Mouse (Mus musculus): Measurements from ENCODE around the gene Sf3a3. TPM values are rescaled to one million over a fixed set of nuclear protein-coding genes. Genes with fewer than 3 reads are reported as not detected.

Gene Sf3a3
- 10 to 100 TPM; 15.5 to 17.3 (median 16.5) TPM for total RNA-seq (2022)

DNA sequence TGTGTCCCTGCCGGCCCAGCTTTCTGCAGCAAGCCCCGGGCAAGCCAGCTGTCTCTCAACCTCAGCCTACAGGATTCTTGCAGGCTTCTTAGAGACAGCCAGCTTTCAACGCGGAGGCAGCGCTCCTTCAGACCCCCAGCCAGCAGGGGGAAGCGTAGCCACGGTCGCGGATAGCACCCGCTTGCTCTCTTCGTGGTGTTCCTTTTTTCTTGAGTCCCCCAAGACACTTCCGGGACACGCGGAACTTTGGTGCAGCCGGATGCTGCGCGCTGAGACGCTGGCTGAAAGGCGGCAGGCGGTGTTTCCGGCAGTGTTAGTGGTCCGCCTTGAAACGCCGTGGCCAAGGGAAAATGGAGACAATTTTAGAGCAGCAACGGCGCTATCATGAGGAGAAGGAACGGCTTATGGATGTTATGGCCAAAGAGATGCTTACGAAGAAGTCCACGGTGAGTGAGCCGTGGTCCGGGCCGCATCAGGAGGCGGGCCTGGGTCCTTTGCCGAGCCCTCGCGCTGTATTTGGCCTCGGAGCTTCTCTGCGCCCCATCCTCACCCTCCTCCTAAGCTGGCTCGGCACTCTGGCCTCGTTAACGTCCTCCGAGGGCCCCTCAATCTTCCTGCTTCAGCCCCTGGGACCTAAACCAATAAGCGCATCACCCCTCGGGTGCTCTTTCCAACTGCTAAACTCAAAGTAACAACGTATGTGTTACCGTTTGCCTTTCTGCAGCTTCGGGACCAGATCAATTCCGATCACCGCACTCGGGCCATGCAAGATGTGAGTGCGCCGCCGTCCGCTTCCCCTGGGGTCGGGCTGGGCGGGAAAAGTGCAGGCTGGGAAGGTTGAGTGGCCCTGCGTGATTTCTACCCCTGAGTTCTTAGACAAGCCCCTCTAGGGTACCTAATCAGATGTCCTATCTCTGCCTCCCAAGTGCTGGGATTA is at the start of gene Sf3a3:
TSS of gene Sf3a3 (plus strand) at position 232 of the 937 bp plus-strand sequence.
- DNase-seq (ENCODE audit: low spot score), result peak; percentile 96

DNA sequence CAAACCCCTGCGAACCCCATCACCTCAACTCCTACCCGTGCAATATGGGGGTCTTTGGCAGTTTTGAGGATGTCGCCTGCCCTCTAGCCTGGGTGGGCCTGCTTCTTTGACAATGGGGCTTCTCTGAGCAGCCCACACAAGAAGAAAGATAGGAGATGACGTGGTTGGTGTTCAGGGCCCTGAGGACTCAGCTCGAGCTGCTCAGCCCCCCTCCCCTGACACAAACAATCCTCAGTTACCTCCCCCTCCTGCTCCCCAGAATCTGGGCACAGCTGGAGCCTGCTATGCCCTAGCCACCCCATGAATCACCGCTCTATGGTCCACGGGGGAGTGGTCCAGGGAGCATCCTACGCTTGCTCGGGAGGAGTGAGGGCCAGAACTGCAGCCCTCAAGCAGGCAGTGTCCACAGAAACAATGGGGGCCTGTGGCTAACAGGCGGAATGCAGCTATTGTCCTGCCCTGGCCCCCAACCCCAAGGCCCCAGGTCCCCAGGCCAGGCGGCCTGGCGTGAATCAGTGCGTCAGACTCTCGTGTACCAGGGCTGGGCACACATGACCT is 47.0 kb upstream of the Sf3a3 start:
- DNase-seq (ENCODE audit: low spot score), result no peak

DNA sequence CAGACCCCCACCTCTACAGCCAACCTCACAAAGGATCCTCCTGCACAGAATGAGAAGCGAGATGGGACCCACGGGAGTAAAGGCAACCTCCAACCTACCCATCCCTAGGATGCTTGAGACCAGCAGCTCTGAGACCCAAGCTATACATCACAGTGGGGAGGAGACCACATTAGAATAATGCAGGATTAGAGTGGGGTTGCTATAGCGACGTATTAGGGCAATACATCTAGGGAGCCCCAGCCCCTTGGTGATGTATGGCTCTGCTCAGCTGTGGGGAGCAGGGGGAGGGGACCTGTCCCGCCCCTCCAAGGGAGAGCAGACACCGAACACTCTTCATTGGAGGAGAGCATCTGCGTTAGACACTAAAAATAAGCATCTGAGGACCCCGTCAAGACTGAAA is 46.5 kb upstream of the Sf3a3 start:
- no peak for DNase-seq (ENCODE audit: low spot score)

DNA sequence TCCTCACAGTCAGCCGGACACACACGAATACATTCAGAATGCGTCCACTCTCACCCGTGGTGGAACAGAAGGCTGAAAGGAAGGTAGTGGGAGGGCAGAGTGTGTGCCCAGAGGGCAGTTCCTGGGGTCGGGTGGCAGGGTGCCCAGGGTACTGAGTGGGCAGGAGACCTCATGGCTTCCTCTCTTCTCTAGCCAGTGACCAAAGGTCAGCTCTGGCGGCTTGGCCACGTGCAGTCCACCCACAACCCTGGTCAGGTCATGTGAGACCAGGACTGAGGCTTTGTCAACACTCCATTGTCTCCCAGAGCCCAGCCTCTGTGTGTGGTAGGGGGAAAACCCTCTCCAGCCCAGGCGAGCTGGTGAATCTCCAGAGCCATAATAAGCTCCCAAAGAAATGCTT is 44.3 kb upstream of the Sf3a3 start:
- DNase-seq (ENCODE audit: low spot score), result no peak

DNA sequence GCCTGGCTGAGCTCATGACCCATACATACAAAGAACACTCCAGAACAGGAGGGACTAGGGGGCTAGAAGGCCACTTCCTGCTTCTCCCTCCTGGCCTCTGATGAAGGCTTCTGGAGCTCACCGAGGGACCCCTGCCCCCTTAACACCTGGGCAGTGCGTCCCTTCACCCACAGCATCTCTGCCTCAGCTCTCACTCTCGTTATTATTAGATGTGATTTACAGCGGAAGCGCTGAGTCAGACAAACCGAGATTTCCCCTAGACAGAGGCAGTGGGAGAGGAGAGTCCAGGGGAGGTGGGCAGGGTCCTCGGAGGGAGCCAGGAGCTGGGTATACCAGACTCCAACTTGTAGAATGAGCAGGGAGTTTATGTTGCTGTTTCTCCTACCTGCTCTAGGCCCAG is 43.0 kb upstream of the Sf3a3 start:
- no peak for DNase-seq (ENCODE audit: low spot score)

DNA sequence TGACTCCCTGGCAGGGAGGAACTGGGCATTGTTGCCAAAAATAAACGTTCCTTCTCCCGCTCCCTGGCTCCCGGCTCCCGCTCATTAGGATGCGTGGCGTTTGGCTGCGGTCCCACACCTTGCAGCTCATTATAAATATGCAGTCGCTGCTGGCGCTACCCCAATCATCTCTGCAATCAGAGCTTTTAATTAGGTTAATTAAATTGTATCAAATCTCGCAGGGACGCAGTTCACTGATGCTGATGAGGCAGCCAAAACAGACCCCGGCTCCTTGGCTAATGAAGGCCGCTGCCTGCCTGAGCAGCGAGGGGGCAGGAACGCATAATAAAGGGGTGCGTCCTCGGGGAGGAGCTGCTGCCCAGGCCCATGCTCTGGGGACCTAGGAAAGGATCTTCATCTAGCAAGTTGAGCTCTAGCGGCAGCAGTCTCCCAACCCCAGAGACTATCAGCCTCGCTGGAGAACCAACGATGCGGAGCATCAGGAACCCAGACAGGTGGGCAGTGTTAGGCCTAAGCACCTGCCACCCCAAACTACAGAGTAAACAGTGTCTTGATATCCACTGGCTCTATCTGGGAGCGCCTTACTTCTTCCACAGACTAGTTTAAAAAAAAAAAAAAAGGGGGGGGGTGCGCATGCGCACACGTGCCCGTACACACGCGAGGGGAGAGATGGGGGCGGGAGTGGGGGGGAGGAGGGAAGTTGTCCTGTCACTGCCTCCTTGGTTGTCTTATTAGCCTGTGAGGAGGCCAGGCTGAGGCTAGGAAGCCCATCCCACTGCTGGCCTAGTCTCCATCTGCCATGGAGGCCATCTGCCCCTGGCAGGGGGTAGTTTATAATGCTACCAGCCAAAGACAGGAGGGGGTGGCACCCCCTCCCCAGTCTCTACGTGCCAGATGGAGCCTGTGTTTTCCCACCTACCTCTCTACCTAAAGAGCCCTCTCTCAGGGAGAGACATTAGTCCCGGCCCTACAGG is 41.9 kb upstream of the Sf3a3 start:
- no peak for DNase-seq (ENCODE audit: low spot score)

DNA sequence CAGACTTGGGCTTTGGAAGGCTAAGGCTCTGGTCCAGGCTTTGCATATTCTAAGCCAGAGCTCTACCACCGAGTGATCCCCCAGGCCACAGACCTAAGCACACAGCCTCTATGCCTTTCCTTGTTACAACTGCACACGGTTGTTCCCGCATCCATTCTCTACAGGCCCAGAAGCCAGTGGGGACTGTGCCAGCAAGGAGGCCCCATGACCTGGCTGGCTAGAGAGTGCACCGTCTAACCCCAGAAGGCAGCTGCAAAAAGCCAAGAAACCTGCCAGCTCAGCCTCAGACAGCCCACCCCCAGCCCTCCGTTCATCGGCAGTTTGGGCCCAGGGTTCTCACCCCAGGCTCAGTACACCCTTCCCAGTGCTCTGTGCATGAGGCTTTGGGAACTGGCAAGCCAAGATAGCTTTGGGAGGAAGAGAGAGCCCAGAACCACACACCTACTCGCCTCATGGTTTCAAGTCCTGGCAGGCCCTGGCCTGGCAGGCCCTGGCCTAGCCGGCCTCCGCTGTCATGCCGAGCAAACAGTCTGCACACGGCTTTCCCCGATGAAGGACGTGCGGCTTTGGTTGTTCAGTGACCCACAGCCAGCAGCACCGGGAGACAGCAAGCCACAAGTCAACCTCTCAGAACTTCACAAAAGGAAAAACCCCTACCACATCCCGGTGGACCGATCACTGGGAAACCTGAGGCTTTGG is 40.1 kb upstream of the Sf3a3 start:
- no peak for DNase-seq (ENCODE audit: low spot score)

DNA sequence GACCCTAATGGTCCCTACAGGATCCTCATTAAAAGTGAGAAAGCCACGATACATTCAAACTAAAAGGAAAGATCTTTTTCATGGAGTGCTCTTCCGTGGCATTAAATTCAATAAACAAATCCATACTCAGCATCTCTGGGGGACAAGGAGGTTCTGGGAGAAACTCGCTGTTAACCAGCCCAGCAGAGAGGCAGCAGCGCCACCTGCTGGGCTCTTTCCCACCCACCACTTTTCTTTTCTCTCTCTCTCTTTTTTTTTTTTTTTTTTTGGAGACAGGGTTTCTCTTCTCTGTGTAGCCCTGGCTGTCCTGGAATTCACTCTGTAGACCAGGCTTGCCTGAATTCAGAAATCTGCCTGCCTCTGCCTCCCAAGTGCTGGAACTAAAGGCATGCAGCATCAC is 39.5 kb upstream of the Sf3a3 start:
- peak; percentile 23 for DNase-seq (ENCODE audit: low spot score)

DNA sequence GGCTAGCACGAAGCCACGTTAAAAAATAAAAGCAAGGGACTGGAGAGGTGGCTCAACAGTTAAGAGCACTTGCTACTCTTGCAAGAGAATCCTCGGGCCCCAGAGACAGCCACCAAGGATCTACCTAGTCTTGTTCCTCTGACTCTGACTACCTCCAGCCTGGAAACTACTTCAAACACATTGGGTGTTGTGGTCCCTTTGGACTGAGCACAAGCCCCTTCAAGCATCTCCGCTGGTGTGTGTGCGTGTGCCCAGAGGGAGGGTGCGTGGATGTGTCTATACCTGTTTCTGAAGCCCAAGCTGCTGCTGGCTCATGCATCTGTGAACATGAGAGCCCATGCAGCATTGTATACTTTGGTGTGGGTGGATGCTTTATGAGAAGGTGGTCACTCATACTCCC is 38.6 kb upstream of the Sf3a3 start:
- DNase-seq (ENCODE audit: low spot score), result no peak

DNA sequence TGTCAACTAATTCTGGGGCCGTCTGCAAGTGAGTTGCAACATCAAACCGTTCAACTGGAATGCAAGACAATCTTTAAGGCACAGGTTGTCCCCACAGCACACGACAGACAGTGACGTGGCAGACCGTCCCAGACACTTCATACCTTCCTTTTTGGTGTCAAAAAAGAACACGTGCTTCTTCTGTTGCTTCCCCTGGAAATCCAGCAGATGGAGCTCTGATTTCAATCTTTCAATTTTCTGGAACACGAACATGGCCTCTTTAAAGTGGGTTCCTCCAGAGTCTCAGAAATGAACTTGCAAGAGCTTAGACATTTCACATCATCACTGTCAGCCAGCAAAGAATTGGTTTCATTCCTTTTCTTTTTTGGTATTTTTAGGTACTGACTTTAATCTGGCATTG is 32.3 kb upstream of the Sf3a3 start:
- DNase-seq (ENCODE audit: low spot score), result peak; percentile 25

DNA sequence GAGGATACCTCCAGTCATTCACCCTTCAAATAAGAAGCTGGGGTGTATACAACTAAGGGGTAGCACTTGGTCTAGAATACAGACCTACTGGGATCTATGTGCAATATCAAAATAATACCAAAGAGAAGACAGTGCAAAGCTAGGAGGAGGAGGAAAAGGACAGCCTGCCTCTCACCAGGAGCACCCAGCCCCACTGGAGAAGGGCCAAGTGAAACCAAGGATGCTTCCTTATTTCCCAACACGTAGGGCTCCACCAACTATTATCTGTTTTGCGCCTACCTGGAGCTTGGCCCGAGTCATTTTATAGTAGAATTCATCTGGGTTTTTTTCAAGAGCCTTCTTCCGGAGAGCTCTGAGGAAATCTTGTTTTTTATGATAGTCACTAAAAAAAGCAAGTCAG is 31.1 kb upstream of the Sf3a3 start:
- DNase-seq (ENCODE audit: low spot score), result no peak

DNA sequence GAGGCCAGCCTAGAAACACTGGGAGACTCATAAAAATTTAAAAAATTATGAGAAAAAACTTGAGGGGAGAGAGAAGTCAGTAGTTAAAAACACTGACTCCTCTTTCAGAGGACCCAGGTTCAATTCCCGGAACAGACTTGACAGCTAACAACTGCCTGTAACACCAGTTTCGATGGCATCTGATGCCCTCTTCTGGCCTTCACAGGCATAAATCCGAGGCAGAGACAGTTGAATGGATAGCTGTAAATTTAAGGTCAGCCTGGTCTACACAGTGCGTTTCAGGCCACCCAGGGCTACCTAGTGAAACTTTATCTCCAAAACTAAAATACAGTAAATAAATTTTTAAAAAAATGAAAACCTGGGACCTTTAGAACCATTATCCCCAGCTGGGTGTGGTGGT is 29.6 kb upstream of the Sf3a3 start:
- no peak for DNase-seq (ENCODE audit: low spot score)

DNA sequence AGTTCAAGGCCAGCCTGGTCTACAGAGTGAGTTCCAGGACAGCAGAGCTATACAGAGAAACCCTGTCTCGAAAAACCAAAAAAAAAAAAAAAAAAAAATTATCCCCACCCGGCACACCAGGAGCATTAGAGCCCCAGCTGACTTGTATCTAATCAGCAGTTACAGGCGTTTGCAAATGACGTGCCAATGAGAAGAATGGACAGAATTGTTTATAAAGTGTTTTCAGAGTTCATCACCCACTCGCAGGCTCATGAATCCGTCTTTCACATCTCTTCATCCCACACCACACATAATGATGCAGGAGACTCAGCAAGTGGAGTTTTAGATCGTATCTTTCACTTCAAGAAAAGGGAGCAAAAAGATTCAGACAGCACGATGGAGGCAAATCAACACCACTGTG is 29.1 kb upstream of the Sf3a3 start:
- no peak for DNase-seq (ENCODE audit: low spot score)

DNA sequence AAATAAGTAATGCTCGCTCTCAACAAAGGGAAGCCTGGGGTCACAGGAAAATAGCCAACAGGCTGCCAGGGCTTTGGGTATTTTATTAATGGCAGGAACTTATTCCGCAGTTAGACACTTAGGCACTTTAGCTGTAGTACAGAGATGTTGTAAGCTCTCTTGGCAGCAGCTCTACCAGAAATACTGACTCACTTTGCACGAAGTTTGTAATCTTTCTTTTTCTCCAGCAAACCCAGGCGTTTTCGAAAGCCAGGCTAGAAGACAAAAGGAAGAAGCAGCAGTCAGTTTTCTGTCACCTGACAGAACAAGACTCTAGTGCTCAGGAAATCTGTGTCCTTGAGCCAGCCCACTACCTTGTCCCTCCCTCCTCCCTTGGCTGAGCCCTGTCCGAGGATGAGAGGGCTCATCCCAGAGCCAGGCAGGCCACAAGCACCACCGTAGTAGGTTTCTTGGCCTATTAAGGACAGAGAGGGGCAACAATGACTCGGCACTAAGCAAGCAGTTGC is 28.6 kb upstream of the Sf3a3 start:
- no peak for DNase-seq (ENCODE audit: low spot score)

DNA sequence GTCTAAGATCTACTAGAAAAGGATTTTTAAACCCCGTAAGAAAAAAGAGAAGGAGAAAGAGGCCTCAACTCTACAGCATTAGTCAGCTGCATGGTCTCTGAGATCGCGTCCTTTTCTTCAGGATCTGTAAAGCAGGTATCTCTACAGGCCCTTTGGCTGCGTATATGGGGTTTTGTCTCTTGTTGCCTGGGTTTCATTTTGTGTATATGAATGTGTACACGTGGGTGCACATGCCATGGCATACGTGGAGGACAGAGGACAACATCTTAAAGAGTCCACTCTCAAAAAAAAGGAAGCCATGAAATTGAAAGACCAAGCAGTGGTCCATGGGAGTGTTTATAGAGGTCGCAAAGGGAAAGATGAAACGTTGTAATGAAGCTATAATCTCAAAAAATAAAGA is 23.1 kb upstream of the Sf3a3 start:
- no peak for DNase-seq (ENCODE audit: low spot score)

DNA sequence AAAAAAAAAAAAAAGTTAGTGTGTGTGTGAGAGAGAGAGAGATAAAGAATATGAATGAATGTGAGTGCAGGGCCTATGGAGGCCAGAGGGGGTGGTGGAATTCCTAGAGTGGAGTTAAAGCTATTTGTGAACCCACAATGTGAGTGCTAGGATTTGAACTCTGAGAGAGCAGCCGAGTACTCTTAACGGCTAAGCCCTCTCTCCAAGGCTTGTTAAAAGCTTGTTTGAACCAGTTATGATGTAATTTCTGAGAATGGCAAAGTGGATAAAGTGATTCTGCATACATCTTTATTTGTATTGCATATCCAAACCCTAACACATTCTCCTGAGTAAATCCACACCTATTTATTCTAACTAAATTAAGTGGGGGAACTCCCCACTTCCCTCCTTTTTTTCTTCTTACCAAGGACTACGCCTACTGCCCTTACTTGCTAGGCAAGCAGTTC is 22.1 kb upstream of the Sf3a3 start:
- no peak for DNase-seq (ENCODE audit: low spot score)

DNA sequence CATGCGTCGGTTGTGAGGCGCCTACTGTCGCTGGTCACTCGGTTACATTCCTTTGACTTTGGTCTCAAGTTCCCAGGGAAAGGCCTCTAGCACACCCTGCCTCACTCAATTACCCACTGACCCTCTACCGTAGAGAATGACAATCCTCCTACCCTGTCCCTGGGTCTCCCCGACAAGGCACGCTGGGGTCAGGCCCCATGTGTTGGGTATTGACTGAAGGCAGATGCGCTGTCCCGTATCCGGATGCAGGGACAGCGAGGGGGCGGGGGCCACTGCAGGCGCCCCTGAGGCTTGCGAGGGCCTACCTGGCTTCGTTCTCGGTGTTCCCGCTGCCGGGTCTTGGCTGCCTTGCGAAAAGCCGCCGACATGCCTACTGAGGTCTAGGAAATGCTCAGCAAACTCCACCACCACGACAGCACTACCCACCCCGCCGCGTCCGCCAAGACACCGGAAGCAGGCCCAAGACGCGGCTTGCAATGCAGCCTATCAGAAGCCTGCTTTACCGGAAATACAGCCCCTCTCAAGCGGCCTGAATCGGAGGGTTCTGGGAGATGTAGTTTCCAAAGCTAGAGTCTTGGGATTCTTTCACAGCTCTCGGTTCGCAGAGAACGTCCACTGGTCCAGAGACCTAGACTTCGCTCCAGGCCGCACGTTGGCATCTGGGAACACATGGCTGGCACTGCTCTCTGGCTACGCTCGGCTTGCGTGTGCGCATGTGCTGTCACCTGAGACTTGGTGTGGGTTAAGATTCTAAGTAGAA is 21.3 kb upstream of the Sf3a3 start, which contains the start of gene Utp11:
TSS of gene Utp11 (minus strand) at position 466 of the 760 bp plus-strand sequence.
- peak; percentile 90 for DNase-seq (ENCODE audit: low spot score)

DNA sequence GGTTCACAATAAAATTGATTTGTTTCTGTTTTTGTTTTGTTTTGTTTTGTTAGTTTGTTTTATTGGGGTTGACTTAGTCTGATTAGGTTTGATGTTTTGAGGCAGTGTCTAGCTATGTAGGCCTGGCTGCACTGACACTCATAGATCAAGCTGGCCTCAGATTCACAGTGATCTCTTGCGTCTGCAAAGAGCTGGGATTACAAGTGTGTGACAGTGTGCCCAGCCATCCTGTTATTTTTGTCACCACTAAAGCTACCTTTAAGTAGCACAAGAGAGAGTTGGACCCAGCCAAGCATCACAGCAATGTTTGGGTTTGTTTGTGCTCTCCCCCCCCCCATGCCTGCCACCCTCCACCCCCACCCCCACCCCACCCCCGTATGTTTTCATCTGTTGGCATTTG is 20.0 kb upstream of the Sf3a3 start:
- no peak for DNase-seq (ENCODE audit: low spot score)

DNA sequence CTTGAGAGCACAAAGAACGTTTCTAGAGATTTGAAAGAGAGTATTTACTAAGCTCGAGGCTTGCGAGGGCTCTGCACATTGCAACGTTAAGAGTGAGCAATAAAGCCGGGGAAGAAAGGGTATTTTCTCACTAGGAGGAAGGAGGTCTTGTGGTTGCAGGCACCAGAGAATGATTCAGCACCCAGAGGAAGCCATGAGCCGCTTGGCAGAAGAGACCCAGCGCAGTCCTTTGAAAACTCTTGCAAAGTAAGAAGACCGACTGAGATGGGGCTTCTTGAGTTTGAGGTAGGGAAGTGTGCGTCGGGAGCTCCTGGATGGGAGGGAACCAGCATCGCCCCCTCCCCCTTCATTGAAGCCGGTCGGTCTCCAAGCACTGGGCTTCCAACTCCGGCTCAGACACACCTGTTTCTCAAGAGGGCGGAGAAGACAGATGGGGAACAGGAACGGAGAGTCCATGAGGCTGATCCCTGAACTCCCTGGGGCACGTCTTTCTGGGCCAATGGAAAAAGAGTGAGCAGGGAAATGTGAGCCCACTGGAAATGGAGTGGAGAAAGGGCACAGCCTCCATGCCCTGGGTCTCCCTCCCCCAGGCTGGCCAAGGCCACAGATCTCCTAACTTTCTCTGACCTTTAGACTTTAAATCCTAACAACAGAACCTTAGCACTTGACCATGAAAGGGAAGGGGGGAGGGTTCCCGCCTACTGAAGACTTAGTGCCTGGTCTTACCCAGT is 18.6 kb upstream of the Sf3a3 start:
- no peak for DNase-seq (ENCODE audit: low spot score)

DNA sequence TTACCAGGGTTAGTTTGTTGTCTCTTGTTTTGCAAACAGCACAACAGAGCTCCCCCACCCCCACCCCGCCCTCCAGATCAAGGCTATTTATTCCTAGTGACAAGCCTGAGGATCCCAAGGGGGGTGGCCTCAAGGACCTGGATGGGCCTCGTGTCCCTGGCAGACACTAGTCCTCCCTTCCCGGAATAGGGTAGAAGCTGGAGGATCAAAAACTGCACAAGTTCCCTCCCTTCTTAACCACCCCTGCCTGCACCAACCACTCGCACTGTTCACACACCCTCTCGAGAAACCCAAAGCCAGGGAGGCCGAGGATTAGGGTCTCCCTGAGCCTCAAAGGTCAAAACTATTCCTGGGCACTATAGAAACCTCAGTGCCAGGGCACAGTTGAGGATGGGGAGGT is 14.8 kb upstream of the Sf3a3 start:
- DNase-seq (ENCODE audit: low spot score), result no peak
